Mouse (Mus musculus) neutrophil, adult 65 days (primary cell): ENCODE measurements around the gene Ces2e. TPM values are rescaled to one million over a fixed set of nuclear protein-coding genes. Genes with fewer than 3 reads are reported as not detected.

Experiments used
- total RNA-seq: library from RNA; stranded (reverse); gene quantifications from 2 replicates; pipeline ENCODE4 v1.2.4, GENCODE M21; 2023

Gene Ces2e
- total RNA-seq: not detected in 2 replicates

GRCm38 (mm10) chr8:104925972-104926596 is at the start of gene Ces2e:
Ces2e (plus strand) TSS chr8:104926260.

DNA sequence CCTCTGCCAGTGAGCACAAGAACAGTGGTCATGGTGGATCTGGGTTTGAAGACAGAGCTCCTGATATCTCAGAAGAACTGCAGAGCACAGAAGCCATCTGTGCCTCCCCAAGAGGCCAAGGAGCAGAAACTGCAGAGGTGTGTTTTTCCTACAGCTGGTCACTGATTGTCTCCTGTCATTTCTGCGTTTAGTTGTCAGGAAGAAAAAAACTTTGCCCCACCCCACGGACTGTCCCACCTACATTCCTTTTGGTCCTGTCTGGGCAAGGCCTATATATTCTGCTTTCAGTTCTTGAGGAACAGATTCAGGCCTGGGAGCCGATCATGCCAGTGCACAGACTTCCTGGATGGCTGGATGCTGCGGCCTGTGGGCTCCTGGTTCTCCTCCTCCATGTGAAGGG is 21.0 kb downstream of the Ces2e start, which contains the start of gene Ces2f:
Ces2f (plus strand) TSS at position 301 of the 400 bp plus-strand sequence.

DNA sequence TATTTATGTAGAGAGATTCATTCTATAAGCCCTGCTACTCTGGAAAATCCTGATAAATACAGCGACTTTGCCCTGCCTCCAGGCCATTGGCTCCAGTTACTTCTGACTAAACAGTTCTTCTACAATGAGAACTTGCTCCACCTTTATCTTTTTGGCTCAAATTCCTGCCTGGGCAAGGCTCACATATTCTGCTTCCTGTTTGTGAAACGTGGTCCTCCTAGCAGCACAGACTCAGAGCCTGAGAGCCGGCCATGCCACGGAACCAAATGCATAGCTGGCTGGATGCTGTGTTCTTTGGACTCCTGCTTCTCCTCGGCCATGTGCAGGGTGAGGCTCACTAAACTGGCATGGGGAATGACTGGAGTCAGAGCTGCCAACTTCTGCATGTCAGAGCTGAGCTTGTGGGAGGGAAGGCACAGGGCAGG is 35.5 kb downstream of the Ces2e start, which contains the start of gene Ces2g:
Ces2g (plus strand) TSS at position 182 of the 425 bp plus-strand sequence.

Other genes with a start within 250 kb of the Ces2e start
- not detected in 2 replicates for gene Ces2a, start 192.3 kb upstream of the Ces2e start, total RNA-seq
- gene Ces2b, start 94.7 kb upstream of the Ces2e start, total RNA-seq: not detected in 2 replicates
- gene Ces2c, start 79.2 kb upstream of the Ces2e start, total RNA-seq: not detected in 2 replicates
- not detected in 2 replicates for gene Ces2f, start 21.1 kb downstream of the Ces2e start, total RNA-seq
- 2.3 and 2.5 TPM in 2 replicates for gene Ces2g, start 35.5 kb downstream of the Ces2e start, total RNA-seq
- not detected in 2 replicates for gene Ces2h, start 74.6 kb downstream of the Ces2e start, total RNA-seq
- gene Ces3a, start 122.3 kb downstream of the Ces2e start, total RNA-seq: not detected in 2 replicates
- gene Ces3b, start 157.5 kb downstream of the Ces2e start, total RNA-seq: not detected in 2 replicates
- not detected in 2 replicates for gene Ces4a, start 205.5 kb downstream of the Ces2e start, total RNA-seq
- gene Cbfb, start 244.4 kb downstream of the Ces2e start, total RNA-seq: 62.9 and 82.1 TPM in 2 replicates